Mouse (Mus musculus): Measurements from ENCODE around the gene Ctnnbl1.
A peak's percentile ranks its signal among the peaks of the same experiment; 100 is the strongest.

Gene Ctnnbl1

DNA sequence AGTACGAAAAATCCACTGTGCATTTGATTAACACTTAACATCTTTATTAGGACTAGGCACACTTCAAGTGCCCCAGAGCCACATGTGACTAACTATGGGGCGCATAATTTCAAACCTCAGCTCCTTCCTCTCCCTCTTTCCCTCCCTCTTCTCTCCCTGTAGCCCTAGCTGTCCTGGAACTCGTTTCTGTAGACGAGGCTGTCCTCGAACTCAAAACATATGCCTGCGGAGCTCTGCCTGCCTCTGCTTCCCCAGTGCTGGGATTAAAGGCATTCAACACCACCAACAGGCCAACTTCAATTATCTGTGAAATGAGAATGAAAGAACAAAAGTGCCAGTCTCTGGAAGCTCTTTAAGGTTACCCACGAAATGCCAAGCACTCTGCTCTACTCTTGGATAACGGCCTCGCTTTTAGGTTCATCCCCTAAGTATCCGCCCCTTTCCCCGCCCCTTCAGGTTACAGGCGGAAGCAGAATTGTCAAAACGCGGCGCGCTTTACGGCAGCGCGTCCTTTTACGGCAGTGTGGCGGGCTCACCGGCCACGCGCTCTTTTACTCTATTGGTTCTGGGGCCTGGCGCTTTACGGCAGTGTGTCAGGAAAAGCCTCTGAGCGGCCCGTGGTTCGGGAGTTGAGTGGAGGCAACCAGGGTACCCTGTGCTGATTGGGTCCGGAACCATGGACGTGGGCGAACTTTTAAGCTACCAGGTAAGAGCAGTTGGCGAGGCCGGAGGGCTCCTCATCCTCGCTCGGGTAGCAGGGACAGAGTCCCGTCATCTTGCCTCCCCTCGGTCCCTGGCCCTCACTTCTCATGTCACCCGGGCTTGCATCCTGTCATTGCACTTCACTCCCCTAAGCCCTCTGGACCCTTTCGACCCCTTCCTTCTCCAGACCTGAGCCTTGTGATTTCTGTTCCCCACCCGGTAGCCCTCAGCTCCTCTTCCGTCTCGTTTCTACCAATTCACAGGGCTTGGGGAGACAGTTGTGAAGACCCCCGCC is at the start of gene Ctnnbl1:
Ctnnbl1 (plus strand) TSS at position 548 of the 997 bp plus-strand sequence.
- DNase-seq (ENCODE audit: low spot score in 2 of 2) = peak; percentile 95 to 99

GRCm38 (mm10) chr2:157687506-157687905 is 49.7 kb upstream of the Ctnnbl1 start:
- DNase-seq (ENCODE audit: low spot score in 2 of 2) = no peak

DNA sequence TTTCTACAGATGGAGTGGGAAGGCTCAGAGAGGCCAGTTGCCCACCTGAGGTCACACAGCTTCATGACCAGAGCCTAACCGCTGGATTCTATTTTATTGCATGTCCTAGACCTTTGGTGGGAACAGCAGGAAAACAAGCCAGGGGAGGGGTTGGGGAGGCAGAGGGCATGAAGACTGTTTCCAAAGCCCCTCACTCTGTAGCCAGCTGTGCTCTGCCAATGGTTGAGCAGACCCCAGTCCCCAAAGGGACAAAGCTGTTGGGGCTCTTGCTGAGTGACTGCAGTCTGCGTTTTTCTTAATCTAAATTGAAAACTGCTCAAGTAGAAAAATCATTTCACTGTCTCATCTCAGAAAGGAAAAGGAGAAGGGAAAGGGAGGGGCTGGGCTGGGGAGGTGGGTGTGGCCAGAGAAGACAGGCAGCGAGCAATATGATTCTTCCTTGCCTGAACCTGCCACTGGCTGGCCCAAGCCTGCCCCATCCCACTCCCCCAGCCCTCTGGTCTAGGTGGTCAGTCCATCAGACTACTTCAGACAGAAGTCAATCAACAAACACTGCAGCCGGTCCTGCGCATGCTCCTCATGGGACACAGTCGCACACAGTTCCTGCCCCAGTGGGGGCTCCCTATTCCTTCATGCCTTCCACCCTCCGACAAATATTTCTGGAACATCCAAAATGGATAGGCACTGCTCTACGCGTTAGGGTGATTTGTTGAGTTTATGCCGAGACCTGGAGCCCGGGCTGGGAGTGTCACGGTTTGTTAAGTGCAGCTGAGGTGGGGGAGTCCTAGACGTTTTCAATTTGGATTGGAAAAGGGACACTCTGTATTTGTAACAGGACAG is 45.7 kb upstream of the Ctnnbl1 start:
- no peak for DNase-seq (ENCODE audit: low spot score in 2 of 2)

- DNase-seq (ENCODE audit: low spot score in 2 of 2) = no peak
Measured at GRCm38 (mm10) chr2:157692365-157692932, 44.8 kb upstream of the Ctnnbl1 start.

DNA sequence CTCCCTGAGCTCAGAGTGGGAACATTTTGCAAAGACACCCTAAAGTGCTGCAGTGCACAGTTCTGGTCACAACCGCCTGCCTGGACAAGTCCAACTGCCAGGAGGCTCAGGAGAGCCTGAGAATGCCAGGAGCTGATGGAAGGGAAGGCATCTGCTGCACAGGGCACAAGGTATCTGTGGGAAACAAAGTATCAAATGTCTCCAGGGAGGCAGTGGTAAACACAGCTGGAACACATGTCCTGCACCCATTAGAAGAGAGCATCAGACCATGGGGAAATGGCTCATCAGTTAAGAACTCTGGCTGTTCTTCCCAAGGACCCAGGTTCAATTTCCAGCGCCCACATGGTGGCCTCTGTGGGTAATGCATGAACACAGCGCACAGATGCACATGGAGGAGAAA is 43.6 kb upstream of the Ctnnbl1 start:
- DNase-seq (ENCODE audit: low spot score in 2 of 2) = no peak

DNA sequence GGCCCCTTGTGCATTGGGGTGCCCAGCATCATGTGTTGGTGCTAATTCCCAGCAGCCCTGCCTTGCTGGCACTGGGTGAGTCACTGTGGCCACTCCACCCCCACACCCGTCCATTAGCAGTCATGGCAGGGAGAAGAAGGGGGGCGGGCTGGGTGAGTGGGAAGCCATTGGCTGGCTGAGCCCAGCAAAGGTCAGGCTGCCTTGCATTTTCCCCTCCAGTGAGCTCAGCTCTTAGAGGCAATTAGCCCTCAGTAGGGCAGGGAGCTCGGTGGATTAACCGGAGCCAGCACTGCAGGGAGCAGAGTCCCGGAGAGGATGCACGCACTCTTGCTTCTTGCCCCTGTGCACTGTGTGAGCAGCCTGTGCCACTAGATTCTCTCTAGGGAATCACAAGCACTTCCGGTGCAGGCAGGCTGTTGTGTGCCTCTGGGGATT is 40.9 kb upstream of the Ctnnbl1 start:
- no peak for DNase-seq (ENCODE audit: low spot score in 2 of 2)

DNA sequence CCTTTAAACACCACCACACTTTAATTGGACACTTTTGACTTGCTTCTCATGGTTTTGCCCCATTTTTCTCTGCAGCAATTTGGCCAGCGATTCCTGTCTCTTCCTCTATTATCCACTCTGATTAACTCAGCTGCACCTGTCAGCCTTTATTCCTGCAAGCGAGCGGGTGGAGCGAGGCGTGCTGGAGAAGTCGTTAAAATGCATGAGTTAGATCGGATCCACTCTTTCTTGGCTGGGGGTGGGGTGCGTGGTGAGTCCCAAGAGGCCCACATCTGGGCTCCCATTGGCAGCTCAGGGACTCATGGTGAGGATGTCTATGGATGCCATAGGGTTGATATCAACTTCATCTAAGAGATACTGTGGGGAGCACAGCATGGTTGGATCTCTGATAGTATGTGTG is 34.0 kb upstream of the Ctnnbl1 start:
- no peak for DNase-seq (ENCODE audit: low spot score in 2 of 2)

DNA sequence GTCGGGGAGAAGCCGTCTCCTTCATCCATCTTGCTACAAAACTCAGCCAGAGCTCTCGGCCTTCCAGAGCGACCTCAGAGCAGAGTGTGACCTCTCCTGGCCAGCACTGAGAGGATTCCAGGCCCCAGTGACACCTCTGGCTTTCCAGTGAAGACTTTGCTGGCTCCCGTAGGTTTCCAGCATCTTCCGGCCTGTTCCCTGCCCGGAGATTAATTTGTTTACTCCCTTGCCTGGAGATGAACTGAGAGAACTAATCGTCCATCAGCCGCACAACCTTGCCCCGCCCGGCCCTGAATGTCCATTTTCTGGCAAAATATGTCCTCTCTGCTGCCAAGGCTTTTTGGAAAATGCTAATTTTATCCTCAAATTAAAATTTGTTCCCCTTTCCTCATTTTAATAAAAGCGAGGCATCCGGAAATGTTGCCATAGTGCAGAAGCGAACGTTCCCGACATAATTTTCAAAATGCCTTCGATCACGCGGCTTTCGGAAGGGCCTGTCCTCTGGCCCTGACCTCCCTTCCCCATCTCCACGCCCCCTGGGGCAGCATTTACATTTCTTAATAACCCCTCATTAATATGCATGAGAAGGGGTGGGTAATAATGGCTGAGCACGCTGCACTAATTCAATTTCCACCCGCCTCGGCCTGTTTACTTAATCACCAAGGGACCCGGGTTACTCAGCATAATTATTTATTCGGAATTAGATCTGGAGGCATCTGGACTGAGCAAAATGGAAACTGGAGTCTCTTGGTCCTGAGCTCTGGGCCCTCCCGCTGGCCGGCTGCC is 32.0 kb upstream of the Ctnnbl1 start:
- no peak for DNase-seq (ENCODE audit: low spot score in 2 of 2)

DNA sequence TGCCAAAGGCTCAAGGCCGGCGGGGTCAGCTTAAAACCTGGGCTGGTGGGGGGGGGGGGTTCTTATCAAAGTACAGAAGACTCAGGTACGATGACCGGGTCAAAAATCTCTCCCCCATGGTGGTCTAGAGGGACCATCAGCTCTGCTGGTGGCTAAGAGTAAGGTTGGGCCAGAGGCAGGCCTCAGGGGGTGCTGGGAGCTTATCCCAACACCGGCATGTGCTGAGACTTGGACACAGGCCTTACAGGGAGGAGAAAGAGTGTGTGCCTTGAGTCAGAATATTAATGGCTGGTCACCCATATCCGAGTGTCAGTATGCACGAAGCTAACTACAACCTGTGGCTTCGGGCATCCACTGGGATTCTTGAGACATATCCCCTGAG is 31.4 kb upstream of the Ctnnbl1 start:
- DNase-seq (ENCODE audit: low spot score in 2 of 2) = no peak

- DNase-seq (ENCODE audit: low spot score in 2 of 2) = no peak
Measured at GRCm38 (mm10) chr2:157707191-157707923, 29.8 kb upstream of the Ctnnbl1 start.

DNA sequence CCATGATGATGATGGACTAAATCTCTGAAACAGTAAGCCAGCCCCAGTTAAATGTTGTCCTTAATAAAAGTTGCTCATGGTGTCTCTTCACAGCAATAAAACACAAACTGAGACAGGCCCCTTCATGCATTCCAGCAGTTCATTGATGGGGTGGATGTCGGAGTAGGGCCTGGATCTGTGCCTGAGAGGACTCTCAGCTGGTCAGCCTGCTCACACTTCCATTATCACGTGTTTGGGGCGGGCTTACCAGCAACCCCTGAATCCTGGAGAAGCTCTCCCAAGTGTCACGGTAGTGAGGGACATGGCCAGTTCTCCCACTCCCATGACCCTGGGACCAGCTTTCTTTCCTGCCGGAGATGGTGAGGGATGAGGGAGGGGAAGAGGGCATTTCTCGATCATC is 24.5 kb upstream of the Ctnnbl1 start:
- DNase-seq (ENCODE audit: low spot score in 2 of 2) = no peak

DNA sequence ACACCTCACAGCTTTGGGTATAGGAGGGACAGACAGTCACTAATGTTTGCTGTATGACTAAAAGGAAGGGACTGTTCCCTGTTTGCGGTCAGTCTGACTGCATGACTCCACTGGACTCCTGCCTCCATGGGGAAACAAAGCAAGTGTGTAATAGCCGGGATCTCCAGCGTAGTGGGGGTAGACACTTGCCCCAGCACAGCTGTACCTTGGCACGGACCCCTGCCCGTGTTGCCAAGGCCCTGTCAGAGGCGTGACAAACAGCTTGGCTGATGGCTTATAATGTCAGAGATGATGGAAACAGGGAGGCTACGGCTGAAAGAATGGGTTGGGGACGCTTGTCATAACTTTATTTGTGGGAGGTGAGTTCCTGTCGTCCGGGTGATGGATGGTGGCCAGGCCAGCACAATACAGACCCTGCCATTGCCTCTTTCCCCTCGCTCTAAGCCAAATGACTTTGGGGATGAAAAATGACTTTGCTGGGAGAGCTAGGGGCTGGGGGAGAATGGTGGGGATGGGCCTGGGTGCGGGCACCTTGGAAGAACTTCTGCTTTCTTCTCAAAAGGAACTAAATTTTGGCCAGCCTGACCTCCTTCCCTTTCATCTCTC is 21.5 kb upstream of the Ctnnbl1 start:
- DNase-seq (ENCODE audit: low spot score in 2 of 2) = no peak

DNA sequence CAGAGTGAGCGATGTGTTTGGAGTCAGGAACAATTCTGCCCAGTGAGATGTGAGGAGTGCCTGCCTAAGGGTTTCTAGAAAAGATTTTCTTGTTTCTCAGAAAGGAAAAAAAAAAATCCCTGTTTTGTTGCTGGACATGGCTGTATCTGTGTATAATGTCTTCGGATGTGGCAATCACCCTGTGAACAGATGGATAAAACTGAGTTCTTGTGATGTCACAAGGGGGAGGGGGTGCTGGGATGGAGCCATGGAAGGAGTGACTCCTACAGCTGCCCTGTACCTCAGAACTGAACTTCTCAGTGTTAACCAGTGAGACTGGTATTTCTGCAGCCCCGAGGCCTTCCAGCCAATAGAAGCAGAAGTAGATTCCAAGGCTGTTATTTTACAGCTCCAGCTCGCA is 18.8 kb upstream of the Ctnnbl1 start:
- no peak for DNase-seq (ENCODE audit: low spot score in 2 of 2)

DNA sequence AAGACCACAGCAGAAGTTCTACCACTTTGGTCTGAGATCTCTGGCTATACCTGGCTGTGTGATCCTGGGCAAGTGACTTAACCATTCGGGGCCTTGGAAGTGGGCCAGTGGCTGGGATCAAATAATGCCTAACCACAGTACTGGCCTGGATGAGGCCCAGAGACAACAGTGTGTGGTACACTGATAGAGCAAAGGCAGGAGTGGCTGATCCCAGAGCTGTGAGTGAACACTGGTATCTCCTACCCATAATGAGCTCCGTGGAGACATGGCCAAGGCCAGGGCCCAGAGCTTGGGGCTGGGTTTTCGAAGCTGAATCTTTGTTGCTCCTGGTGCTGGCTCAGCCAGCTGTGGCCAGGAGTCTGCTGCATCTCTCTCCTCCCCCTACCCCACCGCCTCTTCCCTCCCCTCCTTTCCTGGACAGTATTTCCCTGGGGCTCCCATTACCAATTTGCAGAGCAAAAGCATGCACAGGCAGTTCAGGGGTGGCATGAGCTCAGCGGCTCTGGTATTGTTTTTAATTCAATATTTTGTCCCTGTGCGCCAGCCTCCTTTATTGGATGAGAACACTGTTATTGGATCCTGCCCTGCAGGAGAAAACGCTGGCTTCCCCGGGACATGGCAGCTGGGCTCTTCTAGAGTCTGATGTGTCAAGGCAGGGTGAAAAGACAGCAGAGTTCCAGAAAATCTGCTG is 13.2 kb upstream of the Ctnnbl1 start:
- DNase-seq (ENCODE audit: low spot score in 2 of 2) = no peak

DNA sequence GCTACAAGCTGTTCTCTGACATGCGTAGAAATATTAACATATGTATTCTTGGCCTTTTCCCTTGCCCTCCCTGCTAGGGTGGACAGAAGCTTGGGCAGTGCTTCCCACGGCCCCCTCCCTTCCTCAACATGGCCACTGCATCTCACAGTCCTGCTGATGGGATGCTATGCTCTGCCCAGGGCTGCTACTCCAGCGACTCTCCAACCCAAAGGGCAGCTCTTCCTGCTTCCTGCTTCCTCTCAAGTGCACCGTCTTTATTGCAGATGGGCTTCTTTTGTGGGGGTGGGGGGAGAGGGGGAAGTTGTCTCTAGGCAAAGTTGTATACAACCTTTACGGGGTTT is 12.7 kb upstream of the Ctnnbl1 start:
- DNase-seq (ENCODE audit: low spot score in 2 of 2) = no peak

- DNase-seq (ENCODE audit: low spot score in 2 of 2) = peak in 1 of 2 experiments; percentile 21
Measured at GRCm38 (mm10) chr2:157744619-157745018, 7.4 kb downstream of the Ctnnbl1 start.

- DNase-seq (ENCODE audit: low spot score in 2 of 2) = peak in 1 of 2 experiments; percentile 14
Measured at GRCm38 (mm10) chr2:157745735-157746134, 8.5 kb downstream of the Ctnnbl1 start.

DNA sequence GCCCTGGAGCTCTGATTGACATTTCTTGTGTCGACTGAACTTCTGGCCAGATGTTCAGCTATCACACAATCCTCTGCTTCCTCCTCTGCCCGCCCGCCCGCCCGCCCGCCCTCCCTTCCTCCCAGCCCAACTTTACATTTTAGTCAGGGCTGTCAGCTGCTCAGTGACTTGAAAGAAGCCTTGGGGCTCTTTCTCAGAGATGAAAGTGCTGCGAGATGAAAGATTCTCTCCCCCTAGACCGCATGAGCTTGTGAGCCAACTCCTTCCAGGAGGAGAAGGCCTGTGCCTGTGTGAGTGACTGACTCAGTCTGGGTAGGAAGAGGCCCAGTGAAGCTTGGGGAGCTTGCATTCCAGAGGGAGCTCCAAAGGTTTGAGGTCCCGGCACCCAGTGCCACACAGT is 9.4 kb downstream of the Ctnnbl1 start:
- DNase-seq (ENCODE audit: low spot score in 2 of 2) = peak; percentile 63 to 71

- no peak for DNase-seq (ENCODE audit: low spot score in 2 of 2)
Measured at GRCm38 (mm10) chr2:157747989-157748388, 10.8 kb downstream of the Ctnnbl1 start.

- DNase-seq (ENCODE audit: low spot score in 2 of 2) = no peak
Measured at GRCm38 (mm10) chr2:157750481-157750880, 13.3 kb downstream of the Ctnnbl1 start.

Measured in thymus, postnatal 10 days (tissue).